Mouse (Mus musculus) midbrain, embryonic 11.5 days (tissue): ENCODE measurements at regions not wholly inside any gene's neighbourhood (a gene's known extent, or its start where the extent isn't known, plus 50 kb on each side); places are given as distances from the start of the nearest gene placed in this dataset.
A peak's percentile ranks its signal among the peaks of the same experiment; 100 is the strongest.
"Not testable (repeated sequence)": the region's sequence is repeated elsewhere in the genome, so short reads cannot be mapped to it uniquely, and the experiment has no call there.

Source experiments
- ATAC-seq: fragments of 200-750 bp; cut with Nextera tagmentation; 2 replicates; pipeline ENCODE4 v1.8.0; 2017; ENCODE audit warnings: moderate TSS enrichment, moderate library complexity; ENCODE audit not compliant: low FRiP score
- DNase-seq: peaks from one replicate; pipeline ENCODE4 v3.0.0; 2015; ENCODE audit warnings: low spot score; ENCODE audit errors: missing footprints
- H3K27ac ChIP-seq: fragments of 300-500 bp; sonication (generic); 2 replicates; pipeline ENCODE4 v1.5.1; 2014; ENCODE audit warnings: low read depth, low read length
- H3K27me3 ChIP-seq: fragments of 300-500 bp; sonication (generic); 2 replicates; pipeline ENCODE4 v1.6.1; 2014; ENCODE audit warnings: mild to moderate bottlenecking, low read length, moderate library complexity, mixed read lengths; ENCODE audit not compliant: control insufficient read depth, insufficient read depth
- H3K36me3 ChIP-seq: fragments of 300-500 bp; sonication (generic); 2 replicates; pipeline ENCODE4 v1.6.1; 2014; ENCODE audit warnings: mild to moderate bottlenecking, low read length, moderate library complexity, mixed read lengths; ENCODE audit not compliant: control insufficient read depth, insufficient read depth
- H3K4me1 ChIP-seq: fragments of 300-500 bp; sonication (generic); 2 replicates; pipeline ENCODE4 v1.6.1; 2014; ENCODE audit warnings: low read length; ENCODE audit not compliant: control insufficient read depth, insufficient read depth
- H3K4me2 ChIP-seq: fragments of 300-500 bp; sonication (generic); 2 replicates; pipeline ENCODE4 v1.6.1; 2014; ENCODE audit warnings: mild to moderate bottlenecking, moderate library complexity
- H3K4me3 ChIP-seq: fragments of 300-500 bp; sonication (generic); 2 replicates; pipeline ENCODE4 v1.5.1; 2014; ENCODE audit warnings: low read depth, low read length
- H3K9ac ChIP-seq: fragments of 300-500 bp; sonication (generic); 2 replicates; pipeline ENCODE4 v1.6.1; 2014; ENCODE audit warnings: low read length
- H3K9me3 ChIP-seq: fragments of 300-500 bp; sonication (generic); 2 replicates; pipeline ENCODE4 v1.6.1; 2016; ENCODE audit warnings: low read length; ENCODE audit not compliant: control insufficient read depth
- WGBS: fragments of 180-500 bp; shearing (Covaris S2); extraction: QIAGEN DNeasy Blood & Tissue Kit; methylation state at CpG from one replicate; pipeline ENCODE4 v1.1.7; 2014; 5-methylcytosine and 5-hydroxymethylcytosine counted together

GRCm38 (mm10) chr14:53736274-53736673 is 517.6 kb downstream of the Dad1 start:
- WGBS: 80% methylated on average over 3 of the region's 4 CpGs
- H3K36me3 ChIP-seq, H3K27me3 ChIP-seq, ATAC-seq, H3K9me3 ChIP-seq, H3K4me2 ChIP-seq, H3K4me1 ChIP-seq, H3K9ac ChIP-seq, H3K27ac ChIP-seq, DNase-seq, H3K4me3 ChIP-seq: not testable (repeated sequence)

- not testable (repeated sequence) for H3K4me1 ChIP-seq, H3K9ac ChIP-seq, ATAC-seq, H3K36me3 ChIP-seq, H3K27me3 ChIP-seq, DNase-seq, H3K27ac ChIP-seq, H3K4me3 ChIP-seq, H3K4me2 ChIP-seq, H3K9me3 ChIP-seq
- no CpG with 5 or more reads among the region's 4 CpGs for whole genome bisulfite sequencing
Observed at GRCm38 (mm10) chr14:53731600-53731999, 522.3 kb downstream of the Dad1 start.

GRCm38 (mm10) chr14:53729877-53730276 is 524.0 kb downstream of the Dad1 start:
- not testable (repeated sequence) for DNase-seq, H3K4me1 ChIP-seq, H3K27ac ChIP-seq, H3K4me2 ChIP-seq, H3K4me3 ChIP-seq, H3K36me3 ChIP-seq, ATAC-seq, H3K9me3 ChIP-seq, H3K27me3 ChIP-seq, H3K9ac ChIP-seq
- 60% methylated on average over 1 of the region's 7 CpGs for WGBS

GRCm38 (mm10) chr14:53729149-53729548 is 524.8 kb downstream of the Dad1 start:
- not testable (repeated sequence) for H3K36me3 ChIP-seq, H3K9ac ChIP-seq, ATAC-seq, H3K27ac ChIP-seq, H3K4me3 ChIP-seq, DNase-seq, H3K4me1 ChIP-seq, H3K4me2 ChIP-seq, H3K9me3 ChIP-seq, H3K27me3 ChIP-seq
- no CpG with 5 or more reads among the region's 1 CpGs for WGBS

- H3K4me3 ChIP-seq, H3K4me2 ChIP-seq, ATAC-seq, H3K27ac ChIP-seq, H3K9me3 ChIP-seq, H3K36me3 ChIP-seq, H3K27me3 ChIP-seq, H3K4me1 ChIP-seq, H3K9ac ChIP-seq, DNase-seq: not testable (repeated sequence)
- WGBS: 54% methylated on average over 2 of the region's 4 CpGs
Observed at GRCm38 (mm10) chr14:53726914-53727313, 527.0 kb downstream of the Dad1 start.

GRCm38 (mm10) chr14:53723611-53724010 is 530.3 kb downstream of the Dad1 start:
- not testable (repeated sequence) for H3K4me3 ChIP-seq, H3K27me3 ChIP-seq, ATAC-seq, H3K36me3 ChIP-seq, DNase-seq, H3K27ac ChIP-seq, H3K4me1 ChIP-seq, H3K9ac ChIP-seq, H3K4me2 ChIP-seq, H3K9me3 ChIP-seq

- H3K4me2 ChIP-seq, H3K9ac ChIP-seq, H3K36me3 ChIP-seq, ATAC-seq, H3K27ac ChIP-seq, DNase-seq, H3K9me3 ChIP-seq, H3K4me1 ChIP-seq, H3K4me3 ChIP-seq, H3K27me3 ChIP-seq: not testable (repeated sequence)
- 90% methylated on average over 2 of the region's 2 CpGs for WGBS
Observed at GRCm38 (mm10) chr14:53721901-53722300, 532.0 kb downstream of the Dad1 start.

- DNase-seq: peak; percentile 84
- WGBS: 12% methylated on average over 3 of the region's 3 CpGs
Observed at GRCm38 (mm10) chr14:53709627-53710026, 544.3 kb downstream of the Dad1 start.

GRCm38 (mm10) chr14:53704351-53704750 is 549.6 kb downstream of the Dad1 start:
- H3K9ac ChIP-seq, H3K9me3 ChIP-seq, H3K4me2 ChIP-seq, H3K36me3 ChIP-seq, H3K27me3 ChIP-seq, DNase-seq, H3K4me3 ChIP-seq, ATAC-seq, H3K4me1 ChIP-seq, H3K27ac ChIP-seq: not testable (repeated sequence)
- WGBS: 84% methylated on average over 5 of the region's 5 CpGs

More at GRCm38 (mm10) chr14:53709627-53710026, 544.3 kb downstream of the Dad1 start:
- H3K4me1 ChIP-seq, H3K4me3 ChIP-seq, ATAC-seq, H3K27ac ChIP-seq, H3K36me3 ChIP-seq, H3K9me3 ChIP-seq, H3K4me2 ChIP-seq, H3K9ac ChIP-seq, H3K27me3 ChIP-seq: not testable (repeated sequence)

GRCm38 (mm10) chr14:53703593-53703992 is 550.3 kb downstream of the Dad1 start:
- H3K4me2 ChIP-seq, H3K27ac ChIP-seq, DNase-seq, H3K9me3 ChIP-seq, H3K4me3 ChIP-seq, H3K36me3 ChIP-seq, H3K27me3 ChIP-seq, H3K9ac ChIP-seq, H3K4me1 ChIP-seq: not testable (repeated sequence)
- 35% methylated on average over 1 of the region's 1 CpGs for WGBS
- peak; percentile 68 for ATAC-seq
